Mouse (Mus musculus) E14TG2a.4 (cell line): ENCODE data around the gene Tmem189.

Source experiments
- CTCF ChIP-seq: conservative IDR thresholded peaks from 2 replicates; pipeline ENCODE4 v1.5.1; 2014; ENCODE audit warnings: low read length
- NANOG ChIP-seq: IDR thresholded peaks from 2 replicates; pipeline ENCODE4 v1.6.1; 2014; ENCODE audit warnings: borderline replicate concordance, low read length, mixed read lengths

- TF ChIP-seq CTCF (no peak), NANOG (no peak)
These were observed 21.2 kb downstream of the Tmem189 start for GRCm38 (mm10) chr2:167668426-167668825.
